Mouse (Mus musculus) limb, embryonic 13.5 days (tissue): Measurements from ENCODE around the gene Rxrg. TPM values are rescaled to one million over a fixed set of nuclear protein-coding genes. Genes with fewer than 3 reads are reported as not detected.

Experiments
- ATAC-seq: fragments of 200-750 bp; cut with Nextera tagmentation; 2 replicates; pipeline ENCODE4 v1.8.0; 2017; ENCODE audit warnings: low read depth, moderate number of reproducible peaks, moderate TSS enrichment; ENCODE audit not compliant: low FRiP score
- H3K27ac ChIP-seq: fragments of 300-500 bp; sonication (generic); 2 replicates; pipeline ENCODE4 v1.5.1; 2015; ENCODE audit warnings: inconsistent platforms, mild to moderate bottlenecking, moderate library complexity
- H3K27me3 ChIP-seq: fragments of 300-500 bp; sonication (generic); 2 replicates; pipeline ENCODE4 v1.6.1; 2015; ENCODE audit warnings: mild to moderate bottlenecking, inconsistent platforms
- H3K36me3 ChIP-seq: fragments of 300-500 bp; sonication (generic); 2 replicates; pipeline ENCODE4 v1.6.1; 2015; ENCODE audit warnings: inconsistent platforms, mild to moderate bottlenecking, moderate library complexity
- H3K4me1 ChIP-seq: fragments of 300-500 bp; sonication (generic); 2 replicates; pipeline ENCODE4 v1.6.1; 2015; ENCODE audit warnings: inconsistent platforms
- H3K4me2 ChIP-seq: fragments of 300-500 bp; sonication (generic); replicated peaks from 2 replicates; pipeline ENCODE4 v1.6.1; 2015; ENCODE audit warnings: inconsistent platforms, mild to moderate bottlenecking, moderate library complexity
- H3K4me3 ChIP-seq: fragments of 300-500 bp; sonication (generic); 2 replicates; pipeline ENCODE4 v1.5.1; 2015; ENCODE audit warnings: moderate library complexity, mild to moderate bottlenecking, inconsistent platforms
- H3K9ac ChIP-seq: fragments of 300-500 bp; sonication (generic); 2 replicates; pipeline ENCODE4 v1.6.1; 2015; ENCODE audit warnings: mild to moderate bottlenecking, inconsistent platforms
- H3K9me3 ChIP-seq: fragments of 300-500 bp; sonication (generic); 2 replicates; pipeline ENCODE4 v1.6.1; 2016; ENCODE audit warnings: inconsistent platforms
- WGBS: fragments of 180-500 bp; shearing (Covaris S2); methylation state at CpG from one replicate; pipeline ENCODE4 v1.1.7; 2015; 5-methylcytosine and 5-hydroxymethylcytosine counted together
- polyA plus RNA-seq: library from polyadenylated mRNA; unstranded; fragments of >200 nt; fragmentation: Nextera tagmentation; extraction: Ambion mirVana; gene quantifications from 2 replicates; pipeline ENCODE4 v1.2.1, GENCODE M21; 2015

The Rxrg gene
- polyA plus RNA-seq, 1 experiment from 2014 or later = 25.7 TPM

GRCm38 (mm10) chr1:167608201-167608741 is 10.1 kb downstream of the Rxrg start:
- H3K4me1 ChIP-seq = 0 out of 2 replicates have a peak, but pooled peaks cover 3% of the 10 kb centered on the region
- no peak overlapping the region for H3K27ac ChIP-seq
- no peaks in the 10 kb centered on the region for H3K36me3 ChIP-seq
- 58% methylated on average over 9 of the region's 9 CpGs for WGBS
- ATAC-seq = no peak
- H3K27me3 ChIP-seq = peaks cover 37% of the 10 kb centered on the region
- H3K9ac ChIP-seq = no peak overlapping the region
- no peak overlapping the region for H3K4me2 ChIP-seq
- H3K4me3 ChIP-seq = no peak overlapping the region
- H3K9me3 ChIP-seq = no peaks in the 10 kb centered on the region

- 63% methylated on average over 14 of the region's 14 CpGs for WGBS
- Histone ChIP-seq H3K4me1 (no peaks in the 10 kb centered on the region), H3K4me3 (no peak overlapping the region), H3K4me2 (no peak overlapping the region), H3K36me3 (no peaks in the 10 kb centered on the region; the same call in 1 of the 2 replicates), H3K9me3 (no peaks in the 10 kb centered on the region), H3K9ac (no peak overlapping the region), H3K27me3 (peaks cover 6% of the 10 kb centered on the region; the same call in 1 of the 2 replicates), H3K27ac (no peak overlapping the region)
- no peak for ATAC-seq
Observed at GRCm38 (mm10) chr1:167617131-167617530, 18.9 kb downstream of the Rxrg start.

- H3K4me1 ChIP-seq = no peaks in the 10 kb centered on the region
- H3K4me3 ChIP-seq = no peak overlapping the region
- 79% methylated on average over 18 of the region's 18 CpGs for WGBS
- peaks cover 6% of the 10 kb centered on the region; the same call in 1 of the 2 replicates for H3K27me3 ChIP-seq
- no peak overlapping the region for H3K4me2 ChIP-seq
- no peaks in the 10 kb centered on the region for H3K9me3 ChIP-seq
- H3K27ac ChIP-seq = no peak overlapping the region
- H3K36me3 ChIP-seq = no peaks in the 10 kb centered on the region; the same call in 1 of the 2 replicates
- ATAC-seq = no peak
- H3K9ac ChIP-seq = no peak overlapping the region
Observed at GRCm38 (mm10) chr1:167617995-167618489, 19.9 kb downstream of the Rxrg start.

GRCm38 (mm10) chr1:167620206-167620795 is 22.1 kb downstream of the Rxrg start:
- H3K27me3 ChIP-seq = peaks cover 6% of the 10 kb centered on the region; the same call in 1 of the 2 replicates
- H3K36me3 ChIP-seq = no peaks in the 10 kb centered on the region
- 57% methylated on average over 15 of the region's 15 CpGs for WGBS
- no peak for ATAC-seq
- no peak overlapping the region for H3K9ac ChIP-seq
- no peak overlapping the region for H3K4me2 ChIP-seq
- no peaks in the 10 kb centered on the region for H3K4me1 ChIP-seq
- no peak overlapping the region for H3K27ac ChIP-seq
- H3K4me3 ChIP-seq = no peak overlapping the region
- no peaks in the 10 kb centered on the region for H3K9me3 ChIP-seq

GRCm38 (mm10) chr1:167625098-167625497 is 26.9 kb downstream of the Rxrg start:
- peaks cover 6% of the 10 kb centered on the region for H3K27me3 ChIP-seq
- 47% methylated on average over 3 of the region's 3 CpGs for WGBS
- H3K4me2 ChIP-seq = no peak overlapping the region
- no peak overlapping the region for H3K4me3 ChIP-seq
- no peaks in the 10 kb centered on the region for H3K4me1 ChIP-seq
- ATAC-seq = no peak
- H3K9me3 ChIP-seq = no peaks in the 10 kb centered on the region
- H3K9ac ChIP-seq = no peak overlapping the region
- H3K36me3 ChIP-seq = no peaks in the 10 kb centered on the region
- H3K27ac ChIP-seq = no peak overlapping the region

- peaks cover 3% of the 10 kb centered on the region; the same call in 1 of the 2 replicates for H3K9me3 ChIP-seq
- H3K9ac ChIP-seq = no peak overlapping the region
- H3K27me3 ChIP-seq = peaks cover 22% of the 10 kb centered on the region
- no peaks in the 10 kb centered on the region; the same call in none of the 2 replicates for H3K36me3 ChIP-seq
- no peaks in the 10 kb centered on the region for H3K4me1 ChIP-seq
- 87% methylated on average over 6 of the region's 6 CpGs for WGBS
- H3K4me2 ChIP-seq = no peak overlapping the region
- no peak for ATAC-seq
- no peak overlapping the region for H3K4me3 ChIP-seq
- no peak overlapping the region for H3K27ac ChIP-seq
Observed at GRCm38 (mm10) chr1:167631765-167632164, 33.6 kb downstream of the Rxrg start.

- H3K4me3 ChIP-seq = no peak overlapping the region
- H3K36me3 ChIP-seq = no peaks in the 10 kb centered on the region; the same call in none of the 2 replicates
- no peak overlapping the region for H3K27ac ChIP-seq
- H3K4me1 ChIP-seq = 0 out of 2 replicates have a peak, but pooled peaks cover 3% of the 10 kb centered on the region
- H3K4me2 ChIP-seq = no peak overlapping the region
- no peak for ATAC-seq
- 62% methylated on average over 12 of the region's 12 CpGs for WGBS
- no peak overlapping the region for H3K9ac ChIP-seq
- peaks cover 3% of the 10 kb centered on the region; the same call in 1 of the 2 replicates for H3K9me3 ChIP-seq
- H3K27me3 ChIP-seq = peaks cover 40% of the 10 kb centered on the region
Observed at GRCm38 (mm10) chr1:167635702-167636101, 37.5 kb downstream of the Rxrg start.

GRCm38 (mm10) chr1:167636948-167637347 is 38.8 kb downstream of the Rxrg start:
- Histone ChIP-seq H3K9me3 (peaks cover 3% of the 10 kb centered on the region; the same call in 1 of the 2 replicates), H3K27ac (no peak overlapping the region), H3K4me3 (no peak overlapping the region), H3K9ac (no peak overlapping the region), H3K36me3 (no peaks in the 10 kb centered on the region; the same call in none of the 2 replicates), H3K4me1 (0 out of 2 replicates have a peak, but pooled peaks cover 3% of the 10 kb centered on the region), H3K4me2 (no peak overlapping the region), H3K27me3 (peaks cover 50% of the 10 kb centered on the region)
- no peak; the same call in 1 of the 2 replicates for ATAC-seq
- 13% methylated on average over 3 of the region's 3 CpGs for WGBS

GRCm38 (mm10) chr1:167638053-167638452 is 39.9 kb downstream of the Rxrg start:
- Histone ChIP-seq H3K9ac (no peak overlapping the region), H3K27me3 (peaks cover 59% of the 10 kb centered on the region), H3K9me3 (no peaks in the 10 kb centered on the region), H3K36me3 (no peaks in the 10 kb centered on the region; the same call in 1 of the 2 replicates), H3K4me2 (no peak overlapping the region), H3K4me3 (no peak overlapping the region), H3K27ac (no peak overlapping the region), H3K4me1 (0 out of 2 replicates have a peak, but pooled peaks cover 3% of the 10 kb centered on the region)
- 34% methylated on average over 13 of the region's 13 CpGs for WGBS
- ATAC-seq = no peak

- H3K4me1 ChIP-seq = 0 out of 2 replicates have a peak, but pooled peaks cover 3% of the 10 kb centered on the region
- H3K36me3 ChIP-seq = no peaks in the 10 kb centered on the region
- no peak overlapping the region for H3K4me2 ChIP-seq
- no peaks in the 10 kb centered on the region for H3K9me3 ChIP-seq
- H3K27me3 ChIP-seq = peaks cover 67% of the 10 kb centered on the region
- no peak overlapping the region for H3K27ac ChIP-seq
- H3K4me3 ChIP-seq = no peak overlapping the region
- H3K9ac ChIP-seq = no peak overlapping the region
- WGBS = 61% methylated on average over 9 of the region's 9 CpGs
- no peak for ATAC-seq
Observed at GRCm38 (mm10) chr1:167638901-167639300, 40.7 kb downstream of the Rxrg start.

- Histone ChIP-seq H3K4me1 (peaks cover 20% of the 10 kb centered on the region), H3K27ac (no peak overlapping the region), H3K9ac (no peak overlapping the region), H3K4me2 (peak overlapping the region; percentile 46), H3K4me3 (no peak overlapping the region), H3K9me3 (no peaks in the 10 kb centered on the region), H3K36me3 (no peaks in the 10 kb centered on the region), H3K27me3 (peaks cover 46% of the 10 kb centered on the region)
- 16% methylated on average over 16 of the region's 16 CpGs for WGBS
- ATAC-seq = peak; percentile 82
Observed at GRCm38 (mm10) chr1:167644866-167645537, 46.8 kb downstream of the Rxrg start.

GRCm38 (mm10) chr1:167648670-167649069 is 50.5 kb downstream of the Rxrg start:
- Histone ChIP-seq H3K27me3 (peaks cover 19% of the 10 kb centered on the region), H3K4me2 (no peak overlapping the region), H3K36me3 (no peaks in the 10 kb centered on the region), H3K9me3 (no peaks in the 10 kb centered on the region), H3K27ac (no peak overlapping the region; the same call in 1 of the 2 replicates), H3K4me3 (no peak overlapping the region), H3K9ac (no peak overlapping the region), H3K4me1 (peaks cover 20% of the 10 kb centered on the region)
- no peak; the same call in 1 of the 2 replicates for ATAC-seq
- WGBS = 27% methylated on average over 3 of the region's 3 CpGs
